Mouse (Mus musculus): Measurements from ENCODE around the gene N4bp2l2. TPM values are rescaled to one million over a fixed set of nuclear protein-coding genes. Genes with fewer than 3 reads are reported as not detected.

Gene N4bp2l2
- polyA plus RNA-seq, 1 experiment from 2014 or later, result 30.4 TPM

DNA sequence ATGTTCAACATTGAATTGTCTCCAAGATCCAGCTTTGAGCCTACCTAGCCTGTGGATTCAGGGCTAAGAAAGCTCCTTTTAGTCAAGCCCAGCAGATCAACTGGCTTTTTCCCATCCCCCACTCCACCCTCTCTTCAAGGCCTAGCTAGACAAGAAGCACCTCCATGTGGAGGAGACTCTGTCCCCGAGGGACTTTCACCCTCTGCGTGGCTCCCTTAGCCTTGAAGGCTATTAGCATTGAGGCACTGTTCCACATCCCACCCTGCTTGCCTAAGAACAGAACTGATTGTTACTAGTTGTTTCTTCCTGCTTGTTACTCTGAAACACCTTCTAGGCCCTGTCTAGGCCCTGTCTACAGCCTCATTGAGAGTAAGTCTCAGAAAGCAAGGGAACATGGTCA lies 76.0 kb downstream of the N4bp2l2 start:
- 66% methylated on average over 2 of the region's 2 CpGs for WGBS
- Histone ChIP-seq H3K4me1 (replicated peaks) (peaks cover 19% of the 10 kb centered on the region), H3K4me3 (no peak overlapping the region), H3K9me3 (no peaks in the 10 kb centered on the region), H3K27me3 (ENCODE audit: insufficient read depth, poor library complexity, severe bottlenecking) (peaks cover 30% of the 10 kb centered on the region), H3K27ac (no peak overlapping the region), H3K36me3 (no peaks in the 10 kb centered on the region)
- DNase-seq (ENCODE audit: low spot score), result no peak

- Histone ChIP-seq H3K4me1 (replicated peaks) (0 out of 2 replicates have a peak, but pooled peaks cover 3% of the 10 kb centered on the region), H3K9me3 (no peaks in the 10 kb centered on the region), H3K4me3 (no peak overlapping the region), H3K27me3 (ENCODE audit: insufficient read depth, poor library complexity, severe bottlenecking) (no peaks in the 10 kb centered on the region), H3K36me3 (no peaks in the 10 kb centered on the region), H3K27ac (no peak overlapping the region)
- no peak for DNase-seq (ENCODE audit: low spot score)
- 51% methylated on average over 6 of the region's 6 CpGs for WGBS
Observed at GRCm38 (mm10) chr5:150584337-150584729, 81.7 kb downstream of the N4bp2l2 start.

DNA sequence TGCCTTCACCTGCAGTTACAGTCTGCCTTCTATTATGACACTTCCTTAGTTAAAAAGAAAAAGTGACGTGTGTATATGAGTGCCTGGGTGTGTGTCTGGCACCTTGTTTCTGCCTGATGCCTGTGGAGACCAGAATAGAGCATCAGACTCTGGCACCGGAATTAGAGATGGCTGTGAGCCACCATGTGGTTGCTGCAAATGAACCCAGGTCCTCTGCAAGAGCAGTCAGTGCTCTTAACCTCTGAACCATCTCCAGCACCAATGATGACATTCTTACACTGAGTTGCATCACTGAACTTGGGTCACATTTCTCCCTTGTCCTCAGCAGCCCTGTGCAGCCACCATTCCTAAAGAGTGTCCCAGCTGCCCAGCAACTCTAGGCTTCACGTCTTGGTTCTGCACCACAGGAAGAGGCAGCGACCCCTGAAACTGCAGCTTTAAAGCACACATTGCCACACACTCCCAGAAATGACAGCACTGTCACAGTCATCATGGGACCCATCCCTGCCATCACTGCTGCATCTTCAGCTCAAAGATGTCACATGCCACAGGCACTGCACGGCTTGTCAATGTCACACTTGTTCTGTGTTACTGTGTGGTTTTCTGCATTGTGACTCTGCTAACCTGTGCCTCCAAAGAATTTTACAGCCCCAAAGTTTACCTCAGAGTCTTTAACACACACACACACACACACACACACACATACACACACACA lies 82.2 kb downstream of the N4bp2l2 start:
- Histone ChIP-seq H3K27ac (no peak overlapping the region), H3K36me3 (no peaks in the 10 kb centered on the region), H3K27me3 (ENCODE audit: insufficient read depth, poor library complexity, severe bottlenecking) (no peaks in the 10 kb centered on the region), H3K4me3 (no peak overlapping the region), H3K9me3 (no peaks in the 10 kb centered on the region), H3K4me1 (replicated peaks) (0 out of 2 replicates have a peak, but pooled peaks cover 3% of the 10 kb centered on the region)
- no peak for DNase-seq (ENCODE audit: low spot score)
- 76% methylated on average over 5 of the region's 5 CpGs for WGBS

DNA sequence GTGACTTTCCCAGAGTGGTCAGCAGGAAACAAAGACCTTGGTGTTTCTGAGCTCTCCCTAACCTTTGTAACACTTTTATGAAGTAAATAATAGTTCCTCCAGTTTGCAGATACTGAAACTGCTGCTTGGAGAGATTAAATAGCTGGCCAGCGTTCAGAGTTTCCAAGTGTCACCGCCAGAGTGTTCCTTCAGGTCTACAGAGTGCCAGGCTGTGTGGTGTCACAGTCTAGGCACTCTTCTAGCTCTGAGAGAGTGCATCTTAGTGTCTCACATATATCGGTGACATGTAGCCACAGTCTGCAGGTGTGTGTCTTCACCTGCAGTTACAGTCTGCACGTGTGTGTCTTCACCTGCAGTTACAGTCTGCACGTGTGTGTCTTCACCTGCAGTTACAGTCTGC lies 82.8 kb downstream of the N4bp2l2 start:
- Histone ChIP-seq H3K4me1 (replicated peaks) (0 out of 2 replicates have a peak, but pooled peaks cover 3% of the 10 kb centered on the region), H3K4me3 (no peak overlapping the region), H3K27ac (no peak overlapping the region), H3K9me3 (no peaks in the 10 kb centered on the region), H3K36me3 (no peaks in the 10 kb centered on the region), H3K27me3 (ENCODE audit: insufficient read depth, poor library complexity, severe bottlenecking) (no peaks in the 10 kb centered on the region)
- no peak for DNase-seq (ENCODE audit: low spot score)
- WGBS, result 87% methylated on average over 5 of the region's 5 CpGs

- H3K4me3 ChIP-seq, result no peak overlapping the region
- H3K27ac ChIP-seq, result no peak overlapping the region
- H3K36me3 ChIP-seq, result no peaks in the 10 kb centered on the region
- H3K4me1 ChIP-seq (replicated peaks), result 0 out of 2 replicates have a peak, but pooled peaks cover 3% of the 10 kb centered on the region
- 73% methylated on average over 6 of the region's 6 CpGs for WGBS
- DNase-seq (ENCODE audit: low spot score), result no peak
- H3K9me3 ChIP-seq, result no peaks in the 10 kb centered on the region
- H3K27me3 ChIP-seq (ENCODE audit: insufficient read depth, poor library complexity, severe bottlenecking), result no peaks in the 10 kb centered on the region
Observed at GRCm38 (mm10) chr5:150581180-150581579, 84.8 kb downstream of the N4bp2l2 start.

GRCm38 (mm10) chr5:150578613-150579171 lies 87.3 kb downstream of the N4bp2l2 start:
- no peak for DNase-seq (ENCODE audit: low spot score)
- no peak overlapping the region for H3K4me3 ChIP-seq

DNA sequence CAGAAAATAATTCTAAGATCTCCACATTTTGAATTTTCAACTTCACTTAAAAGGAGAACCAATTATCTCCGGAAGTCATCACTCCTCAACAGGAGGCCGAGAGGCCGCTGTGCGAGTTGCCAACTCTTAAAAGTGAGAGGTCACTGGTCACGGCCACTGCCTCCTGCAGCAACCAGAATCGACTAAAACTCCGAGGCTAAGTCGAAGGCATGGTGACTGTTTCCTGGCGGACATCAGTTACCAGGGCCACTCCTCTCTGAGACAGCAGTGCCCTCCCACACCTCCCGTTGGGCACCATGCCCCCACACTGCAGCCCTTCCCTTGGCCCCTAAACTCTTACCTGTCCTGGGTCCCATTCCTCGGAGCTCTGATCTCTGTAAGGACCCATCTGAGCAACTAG lies 89.2 kb downstream of the N4bp2l2 start:
- WGBS, result 86% methylated on average over 11 of the region's 11 CpGs
- no peak for DNase-seq (ENCODE audit: low spot score)

More at GRCm38 (mm10) chr5:150578613-150579171, 87.3 kb downstream of the N4bp2l2 start:
- WGBS, result 92% methylated on average over 6 of the region's 6 CpGs
- Histone ChIP-seq H3K36me3 (no peaks in the 10 kb centered on the region), H3K27me3 (ENCODE audit: insufficient read depth, poor library complexity, severe bottlenecking) (no peaks in the 10 kb centered on the region), H3K4me1 (replicated peaks) (0 out of 2 replicates have a peak, but pooled peaks cover 3% of the 10 kb centered on the region), H3K27ac (no peak overlapping the region), H3K9me3 (no peaks in the 10 kb centered on the region)

GRCm38 (mm10) chr5:150574885-150575284 lies 91.1 kb downstream of the N4bp2l2 start:
- H3K9me3 ChIP-seq, result no peaks in the 10 kb centered on the region
- peaks cover 32% of the 10 kb centered on the region for H3K36me3 ChIP-seq
- no peaks in the 10 kb centered on the region for H3K27me3 ChIP-seq (ENCODE audit: insufficient read depth, poor library complexity, severe bottlenecking)
- DNase-seq (ENCODE audit: low spot score), result no peak
- H3K4me1 ChIP-seq (replicated peaks), result no peaks in the 10 kb centered on the region
- H3K27ac ChIP-seq, result no peak overlapping the region
- 85% methylated on average over 5 of the region's 5 CpGs for WGBS
- no peak overlapping the region for H3K4me3 ChIP-seq

More for the DNA sequence above, 89.2 kb downstream of the N4bp2l2 start:
- Histone ChIP-seq H3K4me3 (no peak overlapping the region), H3K9me3 (no peaks in the 10 kb centered on the region), H3K4me1 (replicated peaks) (0 out of 2 replicates have a peak, but pooled peaks cover 3% of the 10 kb centered on the region), H3K36me3 (peaks cover 13% of the 10 kb centered on the region), H3K27me3 (ENCODE audit: insufficient read depth, poor library complexity, severe bottlenecking) (no peaks in the 10 kb centered on the region), H3K27ac (no peak overlapping the region)

DNA sequence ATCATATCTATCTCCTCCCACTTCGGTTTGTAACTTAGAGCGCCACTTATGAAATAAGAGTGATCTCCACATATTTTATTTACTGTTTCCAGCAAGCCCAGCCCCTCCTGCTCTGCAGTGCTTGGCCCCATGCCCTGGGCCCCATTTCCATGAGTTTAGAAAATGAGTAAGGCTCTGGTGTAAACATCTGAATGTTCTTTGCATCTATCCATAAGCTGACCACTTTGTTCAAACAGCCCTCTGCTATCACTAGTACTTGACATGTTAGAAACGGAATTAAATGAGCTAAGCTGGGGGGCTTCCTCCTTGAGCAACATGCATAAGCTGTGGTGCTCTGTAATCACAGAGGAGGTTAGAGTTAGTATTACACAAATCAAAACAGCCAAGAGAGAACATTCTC lies 91.6 kb downstream of the N4bp2l2 start:
- no peak for DNase-seq (ENCODE audit: low spot score)
- whole genome bisulfite sequencing, result 95% methylated on average over 3 of the region's 3 CpGs
- peaks cover 37% of the 10 kb centered on the region for H3K36me3 ChIP-seq
- H3K9me3 ChIP-seq, result no peaks in the 10 kb centered on the region
- H3K4me3 ChIP-seq, result no peak overlapping the region
- no peaks in the 10 kb centered on the region for H3K4me1 ChIP-seq (replicated peaks)
- no peaks in the 10 kb centered on the region for H3K27me3 ChIP-seq (ENCODE audit: insufficient read depth, poor library complexity, severe bottlenecking)
- H3K27ac ChIP-seq, result no peak overlapping the region

GRCm38 (mm10) chr5:150570496-150571219 lies 95.3 kb downstream of the N4bp2l2 start:
- Histone ChIP-seq H3K27me3 (ENCODE audit: insufficient read depth, poor library complexity, severe bottlenecking) (no peaks in the 10 kb centered on the region), H3K4me3 (no peak overlapping the region), H3K9me3 (no peaks in the 10 kb centered on the region), H3K4me1 (replicated peaks) (0 out of 2 replicates have a peak, but pooled peaks cover 2% of the 10 kb centered on the region), H3K36me3 (peaks cover 73% of the 10 kb centered on the region), H3K27ac (no peak overlapping the region)
- 93% methylated on average over 11 of the region's 11 CpGs for WGBS
- DNase-seq (ENCODE audit: low spot score), result no peak

GRCm38 (mm10) chr5:150566971-150567370 lies 99.0 kb downstream of the N4bp2l2 start:
- Histone ChIP-seq H3K27me3 (ENCODE audit: insufficient read depth, poor library complexity, severe bottlenecking) (no peaks in the 10 kb centered on the region), H3K4me1 (replicated peaks) (0 out of 2 replicates have a peak, but pooled peaks cover 2% of the 10 kb centered on the region), H3K9me3 (no peaks in the 10 kb centered on the region), H3K4me3 (no peak overlapping the region), H3K27ac (no peak overlapping the region), H3K36me3 (peaks cover 95% of the 10 kb centered on the region)
- WGBS, result 93% methylated on average over 5 of the region's 5 CpGs
- DNase-seq (ENCODE audit: low spot score), result no peak

DNA sequence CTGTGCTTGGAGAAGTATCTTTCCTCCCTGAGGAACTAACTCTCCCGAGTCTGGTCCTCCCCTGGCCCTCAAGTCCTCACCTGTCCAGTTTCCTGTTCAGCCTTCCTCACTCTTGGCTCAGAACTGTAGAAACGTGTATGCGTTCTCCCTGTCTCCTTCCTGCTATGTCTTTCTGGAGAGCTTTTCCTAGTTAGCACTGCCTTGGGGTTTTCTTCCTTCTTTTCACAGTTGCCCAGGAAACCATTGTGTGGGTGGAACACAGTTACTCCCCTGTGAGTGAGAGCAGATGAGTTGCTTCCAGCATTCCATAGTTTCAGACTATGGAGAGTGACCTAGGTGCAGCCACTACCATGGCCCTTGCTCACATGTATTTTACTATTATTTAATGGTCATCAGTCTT lies 99.8 kb downstream of the N4bp2l2 start:
- no peak for DNase-seq (ENCODE audit: low spot score)
- peaks cover 95% of the 10 kb centered on the region for H3K36me3 ChIP-seq
- WGBS, result 65% methylated on average over 3 of the region's 3 CpGs

DNA sequence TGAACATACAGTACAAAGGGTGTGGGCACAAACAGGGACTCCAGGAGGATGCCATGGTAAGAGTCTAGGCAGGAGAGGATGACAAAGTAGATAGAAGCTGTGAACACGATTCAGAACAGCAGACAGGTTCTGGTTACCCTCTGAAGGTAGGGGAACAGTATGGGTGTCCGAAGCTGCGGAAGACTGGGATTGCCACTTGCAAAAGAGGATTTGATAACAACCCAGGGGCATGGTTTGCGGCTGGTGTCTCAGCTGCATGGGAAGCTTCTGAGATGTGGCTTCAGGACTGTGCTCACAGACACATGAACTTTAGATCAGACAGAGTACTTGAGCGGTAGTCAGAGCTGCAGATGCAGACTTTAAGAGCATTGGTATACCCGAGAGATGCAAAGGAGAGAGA lies 101.6 kb downstream of the N4bp2l2 start:
- peaks cover 94% of the 10 kb centered on the region for H3K36me3 ChIP-seq
- WGBS, result 92% methylated on average over 6 of the region's 6 CpGs
- H3K4me1 ChIP-seq (replicated peaks), result 0 out of 2 replicates have a peak, but pooled peaks cover 2% of the 10 kb centered on the region
- H3K27ac ChIP-seq, result no peak overlapping the region
- H3K9me3 ChIP-seq, result no peaks in the 10 kb centered on the region
- no peaks in the 10 kb centered on the region for H3K27me3 ChIP-seq (ENCODE audit: insufficient read depth, poor library complexity, severe bottlenecking)
- H3K4me3 ChIP-seq, result no peak overlapping the region
- no peak for DNase-seq (ENCODE audit: low spot score)

More for the DNA sequence above, 99.8 kb downstream of the N4bp2l2 start:
- H3K4me1 ChIP-seq (replicated peaks), result 0 out of 2 replicates have a peak, but pooled peaks cover 2% of the 10 kb centered on the region
- no peaks in the 10 kb centered on the region for H3K9me3 ChIP-seq
- H3K27me3 ChIP-seq (ENCODE audit: insufficient read depth, poor library complexity, severe bottlenecking), result no peaks in the 10 kb centered on the region
- H3K4me3 ChIP-seq, result no peak overlapping the region
- H3K27ac ChIP-seq, result no peak overlapping the region

Data from hindbrain, embryonic 10.5 days (tissue).